Mouse (Mus musculus) liver, embryonic 13.5 days (tissue): ENCODE measurements around the gene Cd300a. TPM values are rescaled to one million over a fixed set of nuclear protein-coding genes. Genes with fewer than 3 reads are reported as not detected.

ENCODE experiments used
- ATAC-seq: fragments of 200-750 bp; cut with Nextera tagmentation; 2 replicates; pipeline ENCODE4 v1.8.0; 2017; ENCODE audit warnings: low read depth, mild to moderate bottlenecking, moderate number of reproducible peaks, moderate library complexity
- DNase-seq: peaks from one replicate; pipeline ENCODE4 v3.0.0; 2022
- H3K27ac ChIP-seq: fragments of 300-500 bp; sonication (generic); 2 replicates; pipeline ENCODE4 v1.5.1; 2015; ENCODE audit warnings: moderate library complexity, mild to moderate bottlenecking, inconsistent platforms
- H3K27me3 ChIP-seq: fragments of 300-500 bp; sonication (generic); 2 replicates; pipeline ENCODE4 v1.6.1; 2015; ENCODE audit warnings: mild to moderate bottlenecking, inconsistent platforms
- H3K36me3 ChIP-seq: fragments of 300-500 bp; sonication (generic); 2 replicates; pipeline ENCODE4 v1.6.1; 2015; ENCODE audit warnings: mild to moderate bottlenecking, inconsistent platforms
- H3K4me1 ChIP-seq: fragments of 300-500 bp; sonication (generic); replicated peaks from 2 replicates; pipeline ENCODE4 v1.6.1; 2015; ENCODE audit warnings: inconsistent platforms
- H3K4me2 ChIP-seq: fragments of 300-500 bp; sonication (generic); 2 replicates; pipeline ENCODE4 v1.6.1; 2015; ENCODE audit warnings: inconsistent platforms, mild to moderate bottlenecking, moderate library complexity
- H3K4me3 ChIP-seq: fragments of 300-500 bp; sonication (generic); replicated peaks from 2 replicates; pipeline ENCODE4 v1.5.1; 2015; ENCODE audit warnings: mild to moderate bottlenecking, inconsistent platforms
- H3K9ac ChIP-seq: fragments of 300-500 bp; sonication (generic); 2 replicates; pipeline ENCODE4 v1.6.1; 2015; ENCODE audit warnings: mild to moderate bottlenecking, inconsistent platforms
- H3K9me3 ChIP-seq: fragments of 300-500 bp; sonication (generic); replicated peaks from 2 replicates; pipeline ENCODE4 v1.6.1; 2016; ENCODE audit warnings: inconsistent platforms
- WGBS: fragments of 180-500 bp; shearing (Covaris S2); methylation state at CpG from one replicate; pipeline ENCODE4 v1.1.7; 2015; ENCODE audit not compliant: insufficient replicate concordance; 5-methylcytosine and 5-hydroxymethylcytosine counted together
- polyA plus RNA-seq: library from polyadenylated mRNA; unstranded; fragments of >200 nt; fragmentation: Nextera tagmentation; extraction: Ambion mirVana; gene quantifications from 2 replicates; pipeline ENCODE4 v1.2.1, GENCODE M21; 2015

Cd300a gene
- polyA plus RNA-seq, 1 experiment from 2014 or later: 5.5 TPM

GRCm38 (mm10) chr11:114852311-114853173, 37.3 kb upstream of the Cd300a start:
- Histone ChIP-seq H3K9ac (peak overlapping the region; percentile 71), H3K27ac (peak overlapping the region; percentile 78), H3K27me3 (peaks cover 68% of the 10 kb centered on the region), H3K4me3 (peak overlapping the region; percentile 63), H3K9me3 (no peaks in the 10 kb centered on the region), H3K4me2 (peak overlapping the region; percentile 72), H3K4me1 (peaks cover 31% of the 10 kb centered on the region), H3K36me3 (no peaks in the 10 kb centered on the region)
- DNase-seq: no peak
- ATAC-seq: no peak
- WGBS: 2% methylated on average over 40 of the region's 40 CpGs

DNA sequence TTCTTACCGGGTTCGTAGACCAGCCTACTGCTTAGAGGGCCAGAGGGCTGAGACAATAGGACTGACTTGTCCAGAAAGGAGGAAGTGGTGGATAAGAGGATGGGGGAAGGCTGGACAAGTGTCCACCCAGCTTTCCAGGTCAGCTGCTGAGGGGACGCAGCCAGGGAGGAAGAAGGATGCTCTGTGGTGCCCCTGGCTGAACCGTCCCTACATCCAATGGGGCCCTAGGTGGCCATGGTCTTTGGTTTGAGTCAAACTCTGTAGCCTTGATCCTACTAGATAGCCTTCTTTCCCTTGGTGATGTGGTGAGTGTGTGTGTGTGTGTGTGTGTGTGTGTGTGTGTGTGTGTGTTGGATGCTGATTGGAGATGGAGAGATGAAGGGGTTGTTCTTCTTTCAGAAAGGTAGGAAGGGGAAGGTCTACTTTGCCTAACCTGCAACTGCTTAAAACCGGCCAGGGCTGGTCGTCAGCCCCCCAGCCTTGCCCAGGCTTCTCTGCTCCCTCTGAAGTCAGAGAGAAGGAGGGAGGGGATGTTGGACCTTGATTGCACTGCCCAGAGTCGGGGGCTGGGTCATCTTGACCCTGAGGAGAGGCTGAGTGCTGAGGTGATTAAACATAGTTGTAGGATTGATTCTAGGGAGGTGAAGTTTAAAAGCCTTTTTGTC, 36.5 kb upstream of the Cd300a start:
- Histone ChIP-seq H3K27me3 (peaks cover 65% of the 10 kb centered on the region), H3K4me3 (peak overlapping the region; percentile 63), H3K27ac (no peak overlapping the region), H3K9ac (peak overlapping the region; percentile 71; the same call in 1 of the 2 replicates), H3K4me1 (peaks cover 31% of the 10 kb centered on the region), H3K4me2 (peak overlapping the region; percentile 72), H3K36me3 (no peaks in the 10 kb centered on the region), H3K9me3 (no peaks in the 10 kb centered on the region)
- DNase-seq (no peak), ATAC-seq (no peak)
- 20% methylated on average over 7 of the region's 7 CpGs for WGBS

DNA sequence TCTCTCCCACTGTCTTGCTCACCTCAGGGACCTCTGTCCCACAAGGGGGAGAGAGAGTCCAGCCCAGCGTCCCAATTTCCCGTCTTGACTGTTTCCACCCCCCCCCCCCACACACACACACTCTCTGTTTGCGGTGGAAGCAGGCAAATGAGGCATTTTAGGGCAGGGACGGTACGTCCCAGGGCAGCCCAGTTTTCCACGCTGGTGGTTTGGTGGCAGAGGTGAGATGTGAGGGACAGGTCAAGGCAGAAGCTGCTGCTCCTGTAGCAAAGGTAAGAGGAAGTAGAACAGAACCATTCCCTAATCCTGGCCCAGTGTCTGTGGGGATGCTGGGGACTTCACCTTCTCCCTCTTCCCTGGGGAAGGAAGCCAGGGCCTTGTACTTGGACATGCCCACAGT, 35.3 kb upstream of the Cd300a start:
- Histone ChIP-seq H3K36me3 (no peaks in the 10 kb centered on the region), H3K27me3 (peaks cover 55% of the 10 kb centered on the region), H3K27ac (no peak overlapping the region), H3K4me3 (no peak overlapping the region), H3K9me3 (no peaks in the 10 kb centered on the region), H3K4me1 (peaks cover 28% of the 10 kb centered on the region), H3K9ac (no peak overlapping the region), H3K4me2 (no peak overlapping the region)
- WGBS: 46% methylated on average over 6 of the region's 6 CpGs
- ATAC-seq (no peak), DNase-seq (no peak)

DNA sequence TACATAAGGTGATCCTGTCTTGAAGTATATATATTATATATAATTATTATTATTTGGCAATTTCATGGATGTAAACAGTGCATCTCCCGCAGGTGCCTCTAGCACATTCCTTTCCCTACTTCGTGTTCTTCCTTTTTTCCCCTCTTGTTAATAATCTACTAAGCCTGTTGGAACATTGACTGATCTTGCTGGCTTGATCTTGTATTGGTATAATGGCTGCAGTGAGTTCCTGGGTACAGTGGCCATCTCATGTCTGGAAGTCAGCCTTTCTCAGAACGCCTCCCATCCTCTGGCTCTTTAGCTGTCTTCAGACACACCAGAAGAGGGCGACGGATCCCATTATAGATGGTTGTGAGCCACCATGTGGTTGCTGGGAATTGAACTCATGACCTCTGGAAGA, 33.7 kb upstream of the Cd300a start:
- Histone ChIP-seq H3K9ac (no peak overlapping the region), H3K27me3 (peaks cover 40% of the 10 kb centered on the region), H3K4me3 (no peak overlapping the region), H3K9me3 (no peaks in the 10 kb centered on the region), H3K27ac (no peak overlapping the region), H3K4me1 (peaks cover 19% of the 10 kb centered on the region), H3K36me3 (no peaks in the 10 kb centered on the region), H3K4me2 (no peak overlapping the region)
- 67% methylated on average over 5 of the region's 5 CpGs for WGBS
- DNase-seq (no peak), ATAC-seq (no peak)

DNA sequence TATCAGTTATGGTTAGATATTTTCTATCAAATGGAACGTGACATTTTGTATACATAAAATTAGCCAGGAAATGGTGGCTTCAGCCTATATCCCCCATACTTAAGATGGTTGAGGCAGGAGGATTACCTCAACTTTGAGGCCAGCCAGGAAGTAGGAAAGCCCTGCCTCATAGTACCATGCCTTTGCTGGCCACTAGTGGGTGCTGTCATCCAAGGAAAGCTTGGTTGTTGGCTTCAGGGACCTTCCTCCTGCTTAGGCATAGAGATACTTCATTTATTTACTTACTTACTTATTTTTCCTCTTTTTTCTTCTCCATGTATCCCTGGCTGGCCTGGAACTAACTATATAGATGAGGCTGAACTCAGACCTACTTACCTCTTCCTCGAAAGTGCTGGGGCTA, 31.2 kb upstream of the Cd300a start:
- WGBS: 73% methylated on average over 2 of the region's 2 CpGs
- H3K36me3 ChIP-seq: 0 out of 2 replicates have a peak, but pooled peaks cover under 1% of the 10 kb centered on the region
- no peak overlapping the region for H3K4me2 ChIP-seq
- DNase-seq: no peak
- H3K9me3 ChIP-seq: no peaks in the 10 kb centered on the region
- H3K27ac ChIP-seq: no peak overlapping the region
- no peak overlapping the region for H3K9ac ChIP-seq
- H3K4me1 ChIP-seq: peaks cover 11% of the 10 kb centered on the region
- peaks cover 15% of the 10 kb centered on the region for H3K27me3 ChIP-seq
- ATAC-seq: no peak
- H3K4me3 ChIP-seq: no peak overlapping the region

GRCm38 (mm10) chr11:114861057-114861456, 28.8 kb upstream of the Cd300a start:
- WGBS: 50% methylated on average over 2 of the region's 2 CpGs
- H3K27ac ChIP-seq: no peak overlapping the region
- H3K9me3 ChIP-seq: no peaks in the 10 kb centered on the region
- H3K36me3 ChIP-seq: peaks cover 8% of the 10 kb centered on the region; the same call in 1 of the 2 replicates
- no peaks in the 10 kb centered on the region for H3K27me3 ChIP-seq
- no peak overlapping the region for H3K9ac ChIP-seq
- peaks cover 7% of the 10 kb centered on the region for H3K4me1 ChIP-seq
- DNase-seq (no peak), ATAC-seq (no peak)
- H3K4me3 ChIP-seq: no peak overlapping the region
- H3K4me2 ChIP-seq: no peak overlapping the region

DNA sequence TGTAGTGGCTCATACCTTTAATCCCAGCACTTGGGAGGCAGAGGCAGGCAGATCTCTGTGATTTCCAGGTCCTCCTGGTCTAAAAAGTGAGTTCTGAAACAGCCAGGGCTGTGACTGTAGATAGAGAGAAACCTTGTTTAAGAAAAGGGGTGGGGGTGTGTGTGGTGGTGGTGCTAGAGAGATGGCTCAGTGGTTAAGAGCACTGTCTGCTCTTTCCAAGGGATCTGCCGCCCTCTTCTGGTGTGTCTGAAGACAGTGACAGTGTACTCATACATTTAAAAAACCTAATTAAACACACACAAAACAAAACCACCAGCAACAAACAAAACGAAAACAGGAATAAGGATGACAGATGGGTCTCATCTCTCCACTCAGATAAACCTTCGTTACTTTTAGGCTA, 27.2 kb upstream of the Cd300a start:
- H3K36me3 ChIP-seq: peaks cover 8% of the 10 kb centered on the region; the same call in 1 of the 2 replicates
- DNase-seq (no peak), ATAC-seq (no peak)
- no peak overlapping the region for H3K27ac ChIP-seq
- no peak overlapping the region for H3K4me3 ChIP-seq
- no peaks in the 10 kb centered on the region for H3K27me3 ChIP-seq
- peaks cover 23% of the 10 kb centered on the region for H3K4me1 ChIP-seq
- no peak overlapping the region for H3K9ac ChIP-seq
- 52% methylated on average over 3 of the region's 3 CpGs for WGBS
- H3K4me2 ChIP-seq: no peak overlapping the region
- no peaks in the 10 kb centered on the region for H3K9me3 ChIP-seq

DNA sequence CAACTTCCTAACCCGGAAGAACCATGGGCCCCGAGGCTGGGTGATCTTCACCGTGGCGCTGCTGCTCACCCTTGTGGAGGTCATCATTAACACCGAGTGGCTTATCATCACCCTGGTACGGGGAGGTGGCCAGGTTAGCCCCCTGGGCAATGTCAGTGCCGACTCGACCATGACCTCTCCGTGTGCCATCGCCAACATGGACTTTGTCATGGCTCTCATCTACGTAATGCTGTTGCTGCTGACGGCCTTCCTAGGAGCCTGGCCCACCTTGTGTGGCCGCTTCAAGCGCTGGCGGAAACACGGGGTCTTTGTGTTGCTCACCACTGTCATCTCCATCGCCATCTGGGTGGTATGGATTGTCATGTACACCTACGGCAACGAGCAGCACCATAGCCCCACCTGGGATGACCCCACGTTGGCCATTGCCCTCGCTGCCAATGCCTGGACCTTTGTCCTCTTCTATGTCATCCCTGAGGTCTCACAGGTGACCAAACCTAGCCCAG, 25.9 kb upstream of the Cd300a start:
- WGBS: 71% methylated on average over 21 of the region's 21 CpGs
- peaks cover 36% of the 10 kb centered on the region for H3K4me1 ChIP-seq
- H3K9me3 ChIP-seq: no peaks in the 10 kb centered on the region
- H3K4me3 ChIP-seq: no peak overlapping the region
- H3K9ac ChIP-seq: no peak overlapping the region
- no peak overlapping the region for H3K27ac ChIP-seq
- ATAC-seq (no peak), DNase-seq (no peak)
- H3K27me3 ChIP-seq: no peaks in the 10 kb centered on the region
- no peak overlapping the region for H3K4me2 ChIP-seq
- H3K36me3 ChIP-seq: peaks cover 8% of the 10 kb centered on the region; the same call in 1 of the 2 replicates

DNA sequence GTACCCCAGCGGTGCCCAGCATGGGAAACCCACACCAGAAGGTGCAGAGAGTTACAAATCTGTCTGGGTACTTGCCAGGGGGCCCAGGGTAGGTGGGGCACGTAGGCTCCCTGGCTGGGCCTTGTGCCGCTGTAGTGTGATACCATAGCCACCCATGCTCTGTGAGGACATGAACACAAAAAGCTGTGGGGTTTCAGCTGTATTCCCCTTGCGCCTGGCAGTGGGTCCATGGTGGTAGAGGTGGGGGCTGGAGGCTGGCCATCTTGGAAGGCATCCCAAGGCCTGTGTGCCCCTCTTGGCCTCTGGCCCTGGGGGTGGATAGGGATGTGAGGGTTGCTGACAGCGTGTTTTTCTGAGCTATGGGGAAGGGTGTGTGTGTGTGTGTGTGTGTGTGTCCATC, 23.8 kb upstream of the Cd300a start:
- Histone ChIP-seq H3K4me1 (peaks cover 39% of the 10 kb centered on the region), H3K27ac (peak overlapping the region; percentile 80), H3K9me3 (no peaks in the 10 kb centered on the region), H3K4me3 (no peak overlapping the region), H3K9ac (0 out of 2 replicates have a peak overlapping the region, but pooled peaks have one; percentile 17), H3K27me3 (no peaks in the 10 kb centered on the region), H3K4me2 (no peak overlapping the region), H3K36me3 (peaks cover 16% of the 10 kb centered on the region; the same call in 1 of the 2 replicates)
- DNase-seq (no peak), ATAC-seq (peak; percentile 12; the same call in 1 of the 2 replicates)
- 61% methylated on average over 5 of the region's 5 CpGs for WGBS

DNA sequence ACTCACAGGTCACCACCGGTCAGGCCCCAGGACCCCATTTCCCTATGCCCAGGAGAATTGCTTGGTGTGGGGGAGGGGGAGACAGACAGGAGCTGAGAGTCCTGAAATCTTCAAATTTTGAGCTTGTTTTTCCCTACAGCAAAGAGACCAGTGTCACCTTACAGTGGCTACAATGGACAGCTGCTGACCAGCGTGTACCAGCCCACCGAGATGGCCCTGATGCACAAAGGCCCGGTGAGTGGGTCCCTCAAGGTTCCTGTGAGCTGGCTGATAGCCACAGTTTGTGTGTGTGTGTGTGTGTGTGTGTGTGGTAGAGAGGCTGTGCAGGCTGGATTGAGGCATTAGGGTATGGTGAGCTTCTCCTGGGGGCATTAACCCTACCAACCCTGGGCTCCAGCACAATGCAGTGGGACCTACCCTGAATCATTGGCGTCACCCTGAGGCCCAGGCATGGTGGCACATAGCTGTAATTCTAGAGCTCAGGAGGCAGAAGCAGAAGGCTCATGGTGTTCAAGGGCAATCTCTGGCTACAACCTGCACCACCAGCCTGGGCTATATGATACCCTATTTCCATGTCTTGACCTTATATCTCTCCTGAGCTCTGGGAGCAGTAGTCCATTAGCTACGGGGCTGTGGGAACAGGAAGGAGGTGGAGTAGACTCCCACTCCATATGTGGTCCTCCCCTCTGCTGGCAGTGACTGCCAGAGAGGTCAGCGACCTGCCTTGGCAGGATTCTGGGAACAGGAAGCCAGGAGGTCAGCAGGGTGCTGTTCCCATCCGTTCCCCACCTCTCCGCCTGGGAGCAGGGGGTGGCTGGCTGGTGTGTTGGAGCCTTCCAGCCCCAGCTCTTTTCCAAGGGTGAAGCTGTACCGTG, 23.1 kb upstream of the Cd300a start:
- Histone ChIP-seq H3K36me3 (peaks cover 21% of the 10 kb centered on the region; the same call in 1 of the 2 replicates), H3K4me2 (peak overlapping the region; percentile 38), H3K4me1 (peaks cover 39% of the 10 kb centered on the region), H3K9ac (no peak overlapping the region), H3K4me3 (no peak overlapping the region), H3K9me3 (no peaks in the 10 kb centered on the region), H3K27me3 (no peaks in the 10 kb centered on the region), H3K27ac (peak overlapping the region; percentile 80)
- ATAC-seq: peak; percentile 72
- WGBS: 44% methylated on average over 10 of the region's 10 CpGs
- no peak for DNase-seq
